Mouse (Mus musculus) small intestine, adult 2 months (tissue): Measurements from ENCODE around the gene Acox2. TPM values are rescaled to one million over a fixed set of nuclear protein-coding genes. Genes with fewer than 3 reads are reported as not detected.
"Not testable (repeated sequence)": the region's sequence is repeated elsewhere in the genome, so short reads cannot be mapped to it uniquely, and the experiment has no call there.

ENCODE experiments used
- H3K27ac ChIP-seq: fragments of 200-500 bp; 2 replicates; pipeline ENCODE4 v1.5.1; 2012; ENCODE audit warnings: low read depth, low read length, control low read depth, inconsistent platforms; ENCODE audit not compliant: insufficient read depth
- H3K27me3 ChIP-seq: fragments of 200-500 bp; 2 replicates; pipeline ENCODE4 v1.6.1; 2012; ENCODE audit warnings: mild to moderate bottlenecking, moderate library complexity, low read length, inconsistent platforms; ENCODE audit not compliant: control insufficient read depth, insufficient read depth
- H3K36me3 ChIP-seq: fragments of 200-500 bp; 2 replicates; pipeline ENCODE4 v1.6.1; 2012; ENCODE audit warnings: mild to moderate bottlenecking, low read length, control low read depth, inconsistent platforms; ENCODE audit not compliant: control insufficient read depth, insufficient read depth
- H3K4me1 ChIP-seq: fragments of 200-500 bp; 2 replicates; pipeline ENCODE4 v1.6.1; 2012; ENCODE audit warnings: low read length, inconsistent platforms, mixed read lengths; ENCODE audit not compliant: control insufficient read depth, insufficient read depth, insufficient read length
- H3K4me3 ChIP-seq: fragments of 200-500 bp; 2 replicates; pipeline ENCODE4 v1.5.1; 2012; ENCODE audit warnings: low read depth, mild to moderate bottlenecking, control low read depth, inconsistent platforms, low read length, moderate library complexity
- CTCF ChIP-seq: fragments of 200-500 bp; IDR thresholded peaks from 2 replicates; pipeline ENCODE4 v1.5.1; 2012; ENCODE audit warnings: low read depth, mild to moderate bottlenecking, control low read depth, inconsistent platforms, low read length, moderate library complexity, mixed read lengths; ENCODE audit not compliant: insufficient replicate concordance, insufficient read length; ENCODE audit errors: extremely low read depth
- POLR2A ChIP-seq: fragments of 200-500 bp; IDR thresholded peaks from 2 replicates; pipeline ENCODE4 v1.6.1; 2012; ENCODE audit warnings: low read depth, mild to moderate bottlenecking, control low read depth, inconsistent platforms, low read length, moderate library complexity
- WGBS: fragments of 180-500 bp; shearing (Covaris S2); methylation state at CpG from one replicate; pipeline ENCODE4 v1.1.7; 2018; 5-methylcytosine and 5-hydroxymethylcytosine counted together
- polyA plus RNA-seq: library from polyadenylated mRNA; depleted of rRNA; stranded (reverse); fragments of >200 nt; gene quantifications from 2 replicates; pipeline ENCODE4 v1.2.3, GENCODE M21; 2012

The Acox2 gene
- polyA plus RNA-seq, 1 experiment, result 7.1 TPM

DNA sequence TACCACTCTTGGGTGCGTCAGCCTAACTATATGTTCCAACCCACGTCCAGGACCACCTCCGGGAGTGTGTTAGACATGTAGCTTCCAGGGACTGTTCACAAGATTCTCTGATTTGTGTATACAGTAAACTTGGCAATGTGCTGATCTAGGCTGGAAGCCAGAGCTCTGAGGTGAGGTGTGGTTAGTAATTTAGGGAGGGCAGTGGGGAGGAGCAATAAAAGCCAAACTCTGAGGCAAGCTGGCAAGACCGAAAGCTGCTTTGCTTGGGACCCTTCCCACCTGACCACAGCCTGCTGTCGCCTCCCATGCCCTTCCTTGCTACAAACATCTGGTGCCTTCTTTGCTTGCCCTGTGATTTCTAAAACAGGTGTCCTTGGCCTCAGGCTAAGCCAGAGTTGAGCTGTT is 38.7 kb upstream of the Acox2 start:
- no peaks in the 10 kb centered on the region for H3K4me1 ChIP-seq
- 40% methylated on average over 5 of the region's 5 CpGs for WGBS
- H3K36me3 ChIP-seq, result no peaks in the 10 kb centered on the region
- no peak overlapping the region for H3K27ac ChIP-seq
- H3K4me3 ChIP-seq, result no peak overlapping the region
- TF ChIP-seq POLR2A, result no peak
- no peak for TF ChIP-seq CTCF
- no peaks in the 10 kb centered on the region for H3K27me3 ChIP-seq

DNA sequence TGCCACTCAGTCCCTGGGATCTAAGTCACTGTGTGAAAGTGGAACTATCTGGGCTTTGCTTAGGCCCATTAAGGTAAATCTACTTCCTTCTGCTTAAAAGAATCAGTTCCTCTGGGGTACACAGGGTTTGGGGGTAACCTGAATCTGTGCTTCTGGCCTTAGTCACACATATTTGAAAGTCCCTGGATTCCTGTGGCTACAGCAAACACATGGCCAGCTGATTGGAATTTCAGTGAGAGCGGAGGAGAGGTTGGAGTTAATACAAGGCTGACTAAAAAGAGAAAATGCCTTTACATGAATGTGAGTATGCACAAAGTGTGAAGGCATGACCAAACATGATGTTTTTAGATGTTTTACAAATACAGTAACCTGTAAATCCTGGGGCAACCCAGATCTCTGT is 35.1 kb upstream of the Acox2 start:
- Histone ChIP-seq H3K4me1 (no peaks in the 10 kb centered on the region), H3K27me3 (no peaks in the 10 kb centered on the region), H3K4me3 (no peak overlapping the region), H3K36me3 (no peaks in the 10 kb centered on the region), H3K27ac (no peak overlapping the region)
- TF ChIP-seq POLR2A, result no peak
- no peak for TF ChIP-seq CTCF
- 93% methylated on average over 1 of the region's 1 CpGs for WGBS

DNA sequence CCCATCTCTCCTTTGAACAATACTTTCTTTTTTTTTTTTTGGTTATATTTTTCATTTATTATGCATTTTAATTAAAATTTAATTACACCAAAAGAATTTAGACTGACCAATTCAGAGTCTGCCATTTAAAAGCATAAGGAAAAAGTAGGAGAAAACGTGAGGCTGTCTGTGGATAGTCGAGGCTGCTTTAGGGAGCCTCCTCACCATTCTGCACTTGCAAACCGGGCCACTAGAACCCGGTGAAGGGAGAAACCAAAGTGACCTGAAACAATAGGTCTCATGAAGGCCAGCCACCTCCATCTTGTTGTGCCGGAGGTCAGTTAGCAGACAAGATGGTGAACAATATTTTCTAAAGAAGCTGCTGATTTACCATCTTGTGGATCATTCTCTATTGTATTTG is 27.4 kb upstream of the Acox2 start:
- 82% methylated on average over 5 of the region's 5 CpGs for WGBS
- not testable (repeated sequence) for H3K4me3 ChIP-seq, H3K36me3 ChIP-seq, H3K27ac ChIP-seq, H3K4me1 ChIP-seq, H3K27me3 ChIP-seq

DNA sequence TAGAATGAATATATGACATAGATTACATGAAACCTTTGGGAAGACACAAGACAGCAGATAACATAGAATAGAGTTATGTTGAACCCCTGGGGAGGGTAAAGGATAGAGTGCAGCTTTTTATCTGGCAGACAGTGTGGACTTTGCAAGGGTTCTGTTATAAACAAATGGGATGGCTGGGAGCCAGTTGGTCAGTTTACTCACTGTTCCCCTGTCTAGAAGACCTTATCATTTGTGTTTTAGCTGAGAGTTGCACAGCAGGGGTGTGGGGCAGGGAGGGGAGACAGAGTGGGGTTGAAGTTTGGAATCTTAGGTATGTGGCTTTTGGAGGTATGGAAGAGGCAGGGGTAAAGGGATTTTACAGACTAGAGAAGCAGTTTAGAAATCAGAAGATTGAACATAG is 24.6 kb upstream of the Acox2 start:
- Histone ChIP-seq H3K27ac (no peak overlapping the region), H3K4me1 (no peaks in the 10 kb centered on the region), H3K27me3 (no peaks in the 10 kb centered on the region), H3K4me3 (no peak overlapping the region), H3K36me3 (no peaks in the 10 kb centered on the region)
- TF ChIP-seq POLR2A, result no peak
- no peak for TF ChIP-seq CTCF

DNA sequence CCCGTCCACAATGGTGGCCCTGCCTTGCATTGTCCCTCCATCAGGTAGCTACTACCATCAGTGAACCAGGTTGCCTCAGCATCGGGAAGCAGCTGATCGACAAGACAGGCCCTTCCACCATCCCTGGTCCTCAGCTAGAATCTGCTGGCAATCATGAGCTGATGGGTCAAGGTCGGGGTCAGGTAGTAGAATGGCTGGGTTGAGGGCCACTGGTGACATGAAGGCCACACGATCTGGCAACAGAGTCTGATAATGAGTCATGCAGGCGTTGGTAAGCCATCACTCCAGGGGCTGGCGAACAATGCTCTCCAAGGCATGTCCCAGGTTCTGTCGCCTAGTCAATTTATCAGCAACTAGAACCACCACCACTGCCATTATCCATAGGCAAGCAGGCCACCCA is 12.1 kb upstream of the Acox2 start:
- H3K4me3 ChIP-seq, H3K27ac ChIP-seq, H3K4me1 ChIP-seq, H3K27me3 ChIP-seq, H3K36me3 ChIP-seq: not testable (repeated sequence)
- 83% methylated on average over 8 of the region's 8 CpGs for WGBS

DNA sequence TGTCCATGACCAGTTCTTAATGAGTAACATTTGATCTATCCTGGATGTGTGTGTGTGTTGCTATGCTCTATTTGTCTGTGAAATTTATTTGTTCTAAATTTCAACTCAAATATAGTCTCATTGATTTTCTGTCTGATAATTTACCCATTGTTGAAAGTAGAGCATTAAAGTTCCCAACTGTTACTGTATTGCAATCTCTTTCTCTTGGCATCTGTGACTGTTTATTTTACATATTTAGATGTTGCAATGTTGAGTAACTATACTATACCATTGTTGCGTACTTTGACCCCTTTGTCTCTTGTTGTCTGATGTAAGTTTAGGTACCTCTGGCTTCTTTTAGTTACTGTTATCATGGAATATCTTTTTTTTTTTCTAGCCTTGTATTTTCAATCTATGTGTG is 5.2 kb upstream of the Acox2 start:
- Histone ChIP-seq H3K4me3 (no peak overlapping the region), H3K27me3 (no peaks in the 10 kb centered on the region), H3K4me1 (peaks cover 4% of the 10 kb centered on the region; the same call in 1 of the 2 replicates), H3K27ac (no peak overlapping the region), H3K36me3 (no peaks in the 10 kb centered on the region)
- TF ChIP-seq CTCF (no peak), POLR2A (no peak)
- 88% methylated on average over 1 of the region's 1 CpGs for WGBS

DNA sequence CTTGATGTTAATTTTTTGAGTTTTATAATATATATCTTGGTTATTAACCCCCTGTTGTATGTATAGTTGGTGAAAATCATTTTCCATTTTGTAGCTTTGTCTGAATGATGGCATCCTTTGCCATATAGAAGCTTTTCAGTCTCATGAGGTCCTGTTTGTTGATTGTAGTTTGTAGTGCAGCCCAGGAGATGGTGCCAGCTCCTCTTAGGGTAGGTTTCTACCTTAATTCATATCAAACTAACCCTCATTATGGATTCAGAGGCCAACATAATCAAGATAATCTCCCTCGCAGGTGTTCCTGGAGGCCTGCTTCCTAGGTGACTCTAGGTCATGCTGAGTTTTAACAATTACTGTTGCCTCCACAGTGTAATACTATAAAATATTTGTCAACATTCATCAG is 3.1 kb upstream of the Acox2 start:
- Histone ChIP-seq H3K4me1 (peaks cover 18% of the 10 kb centered on the region; the same call in 1 of the 2 replicates), H3K36me3 (no peaks in the 10 kb centered on the region), H3K4me3 (no peak overlapping the region), H3K27me3 (no peaks in the 10 kb centered on the region), H3K27ac (no peak overlapping the region)
- WGBS, result 15% methylated on average over 1 of the region's 1 CpGs
- TF ChIP-seq CTCF (no peak), POLR2A (no peak)

DNA sequence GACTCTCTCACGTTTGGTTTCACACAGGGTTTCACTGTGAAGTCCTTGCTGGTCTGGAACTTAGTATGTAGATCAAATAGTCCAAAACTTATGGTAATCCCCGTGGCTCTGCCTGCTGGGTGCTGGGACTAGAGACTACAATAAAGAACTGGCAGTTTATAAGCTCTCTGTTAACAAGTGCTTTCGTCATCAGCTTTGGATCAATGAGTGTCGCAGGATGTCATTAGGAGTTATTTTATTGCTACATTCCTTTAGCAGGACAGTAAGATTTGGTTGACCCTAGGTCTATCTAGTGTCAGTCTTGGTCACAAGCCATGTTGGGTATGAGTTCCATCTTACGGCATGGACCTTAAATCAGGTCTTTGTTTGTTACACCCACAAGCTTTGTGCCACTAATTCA is 1.1 kb upstream of the Acox2 start:
- WGBS, result 79% methylated on average over 5 of the region's 5 CpGs
- TF ChIP-seq POLR2A (no peak), CTCF (no peak)
- Histone ChIP-seq H3K27me3 (no peaks in the 10 kb centered on the region), H3K4me3 (no peak overlapping the region), H3K36me3 (no peaks in the 10 kb centered on the region), H3K4me1 (peaks cover 18% of the 10 kb centered on the region; the same call in 1 of the 2 replicates), H3K27ac (no peak overlapping the region)
